18 mouse cellular contexts compared by ENCODE assay signal in genomic region chr3:127416950-127417349, GRCm38 (mm10).
"Had no signal": no experiment of that assay in that cellular context is flagged by ENCODE, and none has a peak within 500 bp of the region (broad histone marks: within the 10 kb centered on the region; RNA-seq: fewer than 3 reads in every experiment).

No protein-coding gene starts in this region.

- H3K27me3 ChIP-seq: limb, embryonic 13.5 days; liver, embryonic 12.5 days; liver, embryonic 15.5 days; lung, embryonic 15.5 days; megakaryocyte, embryonic 14.5 days; midbrain, embryonic 13.5 days had no signal

- H3K4me3 ChIP-seq: limb, embryonic 10.5 days; limb, embryonic 13.5 days; liver, embryonic 12.5 days; liver, embryonic 15.5 days; lung, embryonic 15.5 days; megakaryocyte, embryonic 14.5 days; midbrain, embryonic 10.5 days; midbrain, embryonic 13.5 days; myocyte had no signal

- ATAC-seq: liver, embryonic 12.5 days; midbrain, embryonic 13.5 days; midbrain, embryonic 16.5 days had no signal

- H3K4me1 ChIP-seq: liver, embryonic 12.5 days; liver, embryonic 15.5 days; lung, embryonic 15.5 days; megakaryocyte, embryonic 14.5 days; midbrain, embryonic 10.5 days; midbrain, embryonic 13.5 days had no signal

- H3K9ac ChIP-seq: limb, embryonic 13.5 days; liver, embryonic 12.5 days; liver, embryonic 15.5 days; lung, embryonic 15.5 days; midbrain, embryonic 13.5 days had no signal

- H3K27ac ChIP-seq: limb, embryonic 10.5 days; limb, embryonic 13.5 days; liver, embryonic 12.5 days; liver, embryonic 15.5 days; lung, embryonic 15.5 days; midbrain, embryonic 10.5 days; midbrain, embryonic 13.5 days had no signal

- H3K36me3 ChIP-seq: limb, embryonic 10.5 days; limb, embryonic 13.5 days; liver, embryonic 12.5 days; liver, embryonic 15.5 days; lung, embryonic 15.5 days; midbrain, embryonic 10.5 days; midbrain, embryonic 13.5 days had no signal

- H3K9me3 ChIP-seq: limb, embryonic 10.5 days; limb, embryonic 13.5 days; liver, embryonic 15.5 days; lung, embryonic 15.5 days; midbrain, embryonic 10.5 days had no signal

- DNase-seq: kidney, postnatal 14 days; kidney, postnatal 4 days; liver; lung, adult 18-20 months; lung, postnatal 10 days; lung, postnatal 36 days; thymus, adult 18-20 months; thymus, postnatal 36 days had no signal

- H3K4me2 ChIP-seq: limb, embryonic 13.5 days; liver, embryonic 12.5 days; liver, embryonic 15.5 days; lung, embryonic 15.5 days; midbrain, embryonic 13.5 days had no signal
